Mouse (Mus musculus) stomach, postnatal 0 days (tissue): Measurements from ENCODE around the gene Ywhae.

Source experiments
- CTCF ChIP-seq: IDR thresholded peaks from 2 replicates; pipeline ENCODE4 v1.5.1; 2016; ENCODE audit warnings: antibody characterized with exemption, low read depth, mild to moderate bottlenecking, moderate library complexity
- EP300 ChIP-seq: optimal IDR thresholded peaks from 2 replicates; pipeline ENCODE3; 2016; ENCODE audit warnings: antibody characterized with exemption

DNA sequence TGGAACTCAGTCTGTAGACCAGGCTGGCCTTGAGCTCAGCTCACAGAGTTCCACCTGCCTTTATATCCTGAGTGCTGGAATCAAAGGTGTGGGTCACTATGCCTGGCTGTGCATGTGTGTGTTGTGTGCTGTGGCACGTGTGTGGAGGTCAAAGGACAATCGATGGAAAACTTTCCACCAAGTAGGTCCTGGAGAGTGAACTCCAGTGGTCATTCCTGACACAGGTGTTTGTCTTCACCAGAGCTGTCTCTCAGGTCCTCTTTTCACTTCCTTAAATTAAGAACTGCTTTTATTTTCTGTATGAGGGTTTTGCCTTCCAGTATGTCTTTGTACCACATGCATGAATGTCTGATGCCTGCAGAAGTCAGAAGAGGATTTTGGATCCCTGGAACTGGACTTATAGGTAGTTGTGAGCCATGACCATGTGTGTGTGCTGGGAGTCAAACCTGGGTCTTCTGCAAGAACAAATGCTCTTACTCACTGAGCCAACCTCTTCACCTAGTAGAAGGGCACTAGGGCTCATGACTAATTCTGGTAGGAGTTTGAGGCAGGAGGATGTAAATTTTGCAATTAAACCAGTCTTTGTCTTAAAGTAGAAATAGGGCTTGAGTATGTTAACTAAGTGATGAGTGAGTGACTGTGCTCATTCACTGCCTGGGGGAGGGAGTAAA lies 5.3 kb downstream of the Ywhae start:
- TF ChIP-seq CTCF (no peak), EP300 (no peak)
